Mouse (Mus musculus) naive thymus-derived CD4-positive, alpha-beta T cell, adult 2 months (primary cell): Measurements from ENCODE around the gene Sftpa1.

Experiments
- DNase-seq: peaks from one replicate; pipeline ENCODE4 v3.0.0-alpha.2; 2011; ENCODE audit warnings: low read depth

Gene Sftpa1

DNA sequence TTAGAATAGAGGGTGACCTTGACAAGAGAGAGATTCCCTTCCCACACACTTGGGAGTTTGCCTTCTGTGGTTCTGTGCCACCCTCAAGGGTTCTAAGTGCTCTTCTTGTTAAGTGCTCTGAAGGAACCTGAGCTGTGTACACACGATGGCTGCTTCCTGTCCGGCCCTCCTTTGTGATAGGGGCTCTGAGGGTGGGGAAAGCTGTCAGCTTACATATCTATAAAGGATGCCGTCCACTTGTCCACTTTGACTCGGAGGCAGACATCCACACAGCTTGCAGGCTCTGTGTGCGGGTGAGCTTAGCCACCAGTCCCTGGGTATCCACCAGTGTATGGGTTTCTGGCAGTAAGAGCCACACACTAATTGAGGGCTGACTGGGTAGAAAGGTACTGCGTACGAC lies at the start of gene Sftpa1:
Gene Sftpa1, plus strand, starts transcription at position 243 of the 400 bp plus-strand sequence.
- no peak for DNase-seq

DNA sequence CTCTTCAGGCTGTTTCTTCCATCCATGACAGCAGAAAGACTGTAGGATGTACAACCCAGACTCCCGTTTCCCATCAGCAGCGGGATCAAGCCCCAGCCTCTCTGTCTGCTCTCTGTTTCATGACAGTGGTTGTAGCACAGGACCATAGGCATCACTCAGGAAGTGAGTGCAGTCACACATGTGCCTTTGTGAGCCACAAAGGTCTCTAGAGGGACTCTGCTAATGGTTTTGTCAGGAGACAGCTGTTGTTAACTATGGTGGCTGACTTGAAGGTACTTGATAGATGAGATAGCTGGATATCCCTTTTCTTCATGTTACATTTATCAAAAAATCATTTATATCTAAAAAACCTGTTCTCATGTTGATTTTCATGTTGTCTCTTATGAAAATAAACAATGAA lies 49.2 kb upstream of the Sftpa1 start:
- DNase-seq = no peak

DNA sequence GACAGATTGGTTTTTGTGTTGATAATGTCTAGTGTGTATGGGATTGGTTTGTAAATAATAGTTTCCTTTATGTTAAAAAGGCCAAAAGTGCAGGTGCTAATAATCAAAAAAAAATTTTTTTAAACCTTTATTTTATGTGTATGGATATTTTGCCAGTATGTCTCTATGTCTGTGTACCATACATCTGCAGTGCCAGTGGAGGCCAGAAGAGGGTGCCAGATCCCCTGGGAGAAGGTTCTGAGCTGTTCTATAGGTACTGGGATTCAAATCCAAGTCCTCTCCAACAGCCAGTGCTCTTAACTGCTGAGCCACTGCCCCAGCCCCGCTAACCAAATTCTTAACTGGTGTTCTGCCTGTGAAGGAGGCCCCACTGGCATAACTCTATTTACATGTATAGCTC lies 44.1 kb upstream of the Sftpa1 start:
- peak; percentile 3 for DNase-seq

DNA sequence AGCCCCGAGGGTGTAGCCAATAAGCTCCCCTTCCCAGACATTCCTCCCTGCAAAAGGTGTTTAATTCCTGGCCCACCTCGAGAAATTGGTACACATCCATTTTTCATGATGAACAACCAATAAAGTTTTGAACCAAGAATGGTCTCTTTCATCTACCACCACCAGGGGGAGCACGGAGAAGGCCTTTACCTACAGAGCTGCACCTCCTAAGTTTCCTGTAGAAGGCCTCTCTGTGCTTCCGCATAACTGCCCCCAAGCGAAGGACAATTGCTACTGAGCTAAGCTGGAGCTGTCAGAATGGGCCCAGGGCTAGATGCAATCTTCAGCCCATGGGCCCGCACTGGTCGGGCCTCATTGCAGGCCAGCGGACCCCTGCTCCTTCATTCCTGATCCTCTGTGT lies 40.8 kb upstream of the Sftpa1 start:
- DNase-seq = peak; percentile 3

DNA sequence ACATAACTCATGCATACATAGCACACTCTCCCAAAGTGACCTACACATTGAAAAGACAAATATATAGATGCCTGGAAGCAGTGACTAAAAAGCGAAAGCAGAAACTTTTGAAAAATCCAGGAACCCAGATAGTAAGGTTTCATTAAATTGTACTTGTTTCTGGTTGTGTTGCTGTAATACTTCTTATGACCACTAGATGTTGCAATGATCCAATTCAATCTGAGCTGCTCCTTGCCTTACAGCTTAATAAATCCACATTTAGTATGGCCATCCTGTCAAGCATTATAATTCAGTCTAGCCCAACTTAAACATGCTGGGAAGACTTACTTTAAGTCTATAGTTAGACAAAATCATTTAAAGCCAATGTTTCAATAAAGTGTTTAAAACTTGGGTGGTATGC lies 37.5 kb upstream of the Sftpa1 start:
- peak; percentile 1 for DNase-seq

DNA sequence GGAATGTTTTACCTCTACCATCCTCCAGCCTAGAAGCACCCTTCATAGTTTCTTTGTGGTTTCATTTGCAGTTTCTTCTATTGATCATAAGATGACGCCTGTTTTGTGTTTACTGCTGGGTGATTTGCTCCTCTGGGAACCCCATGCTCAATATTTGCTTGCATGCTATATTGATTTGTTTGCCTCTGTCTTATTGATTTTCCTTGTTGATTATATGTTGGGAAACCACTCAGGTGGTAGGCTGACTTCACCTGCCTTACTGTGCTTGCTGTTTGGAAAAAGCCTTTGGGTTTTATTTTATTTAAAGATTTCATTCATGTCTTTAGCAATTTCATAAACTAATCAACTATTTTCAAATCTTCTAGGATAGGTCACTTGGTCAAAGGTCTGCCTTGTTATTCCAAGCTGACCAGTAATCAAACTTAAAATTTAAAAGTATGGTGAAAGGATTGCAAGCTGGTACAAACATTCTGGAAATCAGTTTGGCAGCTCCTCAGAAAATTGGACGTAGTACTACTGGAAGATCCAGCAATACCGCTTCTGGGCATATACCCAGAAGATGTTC lies 35.2 kb upstream of the Sftpa1 start:
- no peak for DNase-seq

DNA sequence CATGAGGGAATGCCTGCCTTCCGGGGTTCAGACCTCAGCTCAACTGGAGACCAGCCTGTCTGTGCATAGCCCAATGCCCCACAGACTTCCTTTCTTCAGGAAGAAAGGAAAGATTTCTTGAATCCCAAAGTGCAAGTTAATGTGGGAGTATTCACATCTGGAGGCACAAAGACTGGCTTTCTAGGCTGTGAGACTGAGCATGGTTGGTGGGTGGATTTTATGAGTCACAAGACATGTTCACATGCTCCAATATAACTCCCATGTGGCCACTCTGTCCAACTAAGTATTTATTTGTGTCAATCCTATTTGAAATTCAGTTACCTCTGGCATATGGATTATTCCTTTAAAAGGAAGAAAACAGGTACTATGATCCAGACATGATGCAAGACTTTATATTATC lies 32.9 kb upstream of the Sftpa1 start:
- DNase-seq = no peak

DNA sequence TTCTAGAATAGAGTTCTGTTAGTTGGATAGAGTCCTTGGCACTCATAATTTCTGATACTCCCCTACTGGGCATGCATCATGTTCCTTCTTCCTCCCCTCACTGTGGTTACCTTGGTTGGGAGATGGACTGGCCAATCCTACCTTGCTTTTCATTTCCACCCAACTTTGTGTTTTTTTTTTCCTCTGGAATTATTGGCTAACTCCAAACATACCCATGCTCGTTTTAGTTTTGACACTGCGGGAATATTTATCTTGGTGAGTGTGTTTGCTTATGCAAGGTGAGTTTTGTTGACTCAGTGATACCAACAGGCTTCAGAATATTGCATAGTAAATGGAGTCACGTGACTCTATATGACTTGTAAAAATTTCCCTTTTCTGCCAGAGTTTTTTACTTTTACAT lies 30.9 kb upstream of the Sftpa1 start:
- no peak for DNase-seq

DNA sequence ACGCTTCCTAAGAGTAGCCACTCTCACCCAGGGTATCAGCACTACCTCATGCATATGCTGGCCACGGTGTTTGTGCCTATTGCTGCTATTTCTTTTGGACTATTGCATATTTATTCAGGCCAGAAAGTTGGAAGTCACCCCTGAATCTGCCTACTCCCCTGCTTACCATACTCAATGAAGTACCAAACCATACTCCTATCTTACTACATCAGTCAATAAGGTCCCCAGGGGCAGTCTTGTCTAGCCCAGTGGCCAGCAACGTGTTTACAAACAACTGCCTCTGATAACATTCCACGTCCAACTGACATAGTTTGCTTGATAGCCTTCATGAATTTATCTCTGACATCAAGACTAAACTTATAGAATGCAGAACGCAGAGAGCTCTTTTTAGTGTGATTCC lies 30.3 kb upstream of the Sftpa1 start:
- DNase-seq = no peak

DNA sequence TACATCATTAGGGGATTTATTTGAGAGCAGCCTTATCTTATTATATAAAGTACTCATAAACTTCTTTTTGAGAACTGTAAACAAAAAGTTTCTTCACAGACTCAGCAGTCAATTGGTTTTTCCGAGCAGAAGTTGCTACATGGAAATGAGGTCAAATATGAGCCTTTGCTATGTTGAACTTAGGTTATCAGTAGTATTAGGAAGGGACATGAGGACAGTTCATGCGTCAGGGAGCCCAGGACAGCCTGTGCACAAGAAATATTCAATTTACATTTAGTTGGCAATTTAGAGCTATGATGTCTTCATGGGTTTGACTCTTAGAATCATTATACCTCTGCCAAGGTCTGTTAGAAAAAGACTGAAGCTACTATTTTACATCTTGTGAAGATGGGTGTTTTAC lies 29.3 kb upstream of the Sftpa1 start:
- no peak for DNase-seq

DNA sequence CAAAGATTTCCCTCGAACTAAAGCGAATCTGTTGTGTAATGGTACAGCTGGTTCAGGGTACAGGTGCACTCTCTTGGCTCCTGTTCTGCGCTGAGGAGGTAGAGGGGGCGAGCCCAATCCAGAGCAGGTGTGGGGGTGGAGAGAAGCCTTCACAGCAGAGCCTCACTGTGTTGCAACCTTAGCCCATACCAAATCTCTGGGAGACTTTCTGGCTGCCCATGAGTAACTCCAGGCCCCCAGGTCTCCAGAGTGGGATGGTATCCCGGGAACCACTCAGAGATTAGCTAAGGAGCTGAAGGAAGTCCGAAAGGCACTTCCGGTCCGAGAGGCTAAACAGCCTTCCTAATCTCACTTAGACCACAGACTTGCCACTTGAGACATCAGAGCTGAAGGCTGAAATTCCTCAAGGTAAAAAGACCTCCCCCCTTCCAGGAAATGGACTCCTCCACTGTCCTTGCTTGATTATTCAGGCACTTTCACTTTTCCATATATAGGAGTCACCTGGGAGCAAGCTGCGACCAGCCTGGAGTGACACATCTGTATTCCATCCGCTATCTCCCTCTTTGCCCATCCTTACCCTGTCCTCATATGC lies 26.6 kb upstream of the Sftpa1 start, which contains the start of gene Mat1a:
Gene Mat1a, plus strand, starts transcription at position 183 of the 592 bp plus-strand sequence.
- no peak for DNase-seq

DNA sequence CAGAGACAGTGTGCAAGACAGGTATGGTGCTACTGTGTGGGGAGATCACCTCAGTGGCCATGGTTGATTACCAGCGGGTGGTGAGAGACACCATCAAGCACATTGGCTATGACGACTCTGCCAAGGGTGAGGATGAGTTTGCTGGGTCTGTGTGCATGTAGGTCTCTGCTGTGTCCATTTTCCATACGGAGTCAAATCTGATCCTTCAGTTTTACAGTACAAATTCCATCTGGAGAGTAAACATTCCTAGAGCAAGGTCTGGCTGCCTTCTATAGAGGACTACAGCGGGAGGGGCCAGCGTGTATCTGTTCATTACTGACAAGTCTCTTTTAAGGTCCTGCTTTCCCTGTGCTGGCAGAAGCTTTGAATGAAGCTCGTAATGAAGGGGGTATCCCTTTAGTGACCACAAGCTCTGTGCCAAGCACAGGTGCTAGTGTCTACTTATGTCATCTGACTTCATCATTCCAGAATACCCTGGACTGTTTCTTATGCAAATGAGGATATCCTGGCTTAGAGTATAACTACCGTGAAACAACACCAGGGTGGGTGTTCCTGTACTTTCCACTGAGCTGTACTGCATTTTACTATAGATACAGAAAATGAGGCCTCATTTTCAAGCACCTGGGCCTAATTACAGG lies 20.4 kb upstream of the Sftpa1 start:
- DNase-seq = no peak

DNA sequence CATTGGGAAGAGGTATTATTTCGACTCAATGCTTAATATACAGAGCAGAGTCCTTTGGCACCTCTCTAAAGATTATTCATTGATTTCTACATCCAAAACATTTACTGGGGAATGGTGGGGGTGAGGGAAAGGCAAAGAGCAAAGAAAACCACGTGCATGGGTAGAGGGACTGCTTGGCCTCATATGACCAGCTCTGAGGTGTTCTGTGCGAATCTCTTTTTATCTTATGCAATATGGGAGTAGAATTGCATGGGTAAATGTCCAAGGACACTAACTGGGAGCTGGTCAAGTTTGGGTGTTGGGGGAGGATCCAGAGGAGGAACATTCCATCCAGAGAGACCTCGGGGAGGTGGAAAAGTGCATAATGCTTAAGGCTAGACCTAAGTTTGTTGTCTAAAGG lies 18.6 kb upstream of the Sftpa1 start:
- no peak for DNase-seq

DNA sequence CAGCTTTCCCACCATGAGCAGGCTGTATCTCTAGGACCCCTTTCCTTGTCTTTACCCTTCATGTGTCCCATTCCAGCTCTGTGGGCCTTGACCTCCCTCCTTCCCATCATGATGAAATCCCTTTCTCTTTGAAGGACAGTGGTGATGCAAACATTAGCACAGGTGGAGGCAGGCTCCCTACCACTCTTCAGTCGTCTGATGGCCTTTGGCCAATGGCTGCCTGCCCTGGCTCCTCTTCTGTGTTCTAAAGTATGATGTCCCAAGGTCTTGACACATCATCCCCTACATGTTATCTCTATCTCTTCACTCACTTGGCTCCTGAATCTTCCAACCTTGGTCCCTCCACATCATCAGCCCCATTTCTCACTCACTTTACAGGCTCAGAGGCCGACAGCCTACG lies 15.3 kb upstream of the Sftpa1 start:
- DNase-seq = no peak

DNA sequence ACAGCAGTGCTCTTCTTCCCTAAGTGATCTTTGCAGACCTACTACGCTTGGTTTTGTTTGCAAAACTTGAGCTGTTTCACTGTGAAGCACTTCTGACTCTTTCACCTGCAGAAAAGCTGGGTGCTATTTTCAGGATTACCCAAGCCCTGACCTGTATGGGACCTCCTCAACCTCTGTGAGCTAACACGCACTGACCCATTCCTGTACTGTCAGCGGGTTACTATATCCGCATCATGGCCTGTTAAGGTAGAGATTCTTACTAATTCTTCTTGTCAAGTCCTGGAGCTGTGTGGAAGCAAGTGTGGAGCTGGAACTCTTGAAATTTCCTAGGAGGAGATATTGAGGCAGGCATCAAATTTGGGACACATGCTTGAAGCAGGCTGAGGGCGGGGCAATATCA lies 6.9 kb upstream of the Sftpa1 start:
- no peak for DNase-seq

DNA sequence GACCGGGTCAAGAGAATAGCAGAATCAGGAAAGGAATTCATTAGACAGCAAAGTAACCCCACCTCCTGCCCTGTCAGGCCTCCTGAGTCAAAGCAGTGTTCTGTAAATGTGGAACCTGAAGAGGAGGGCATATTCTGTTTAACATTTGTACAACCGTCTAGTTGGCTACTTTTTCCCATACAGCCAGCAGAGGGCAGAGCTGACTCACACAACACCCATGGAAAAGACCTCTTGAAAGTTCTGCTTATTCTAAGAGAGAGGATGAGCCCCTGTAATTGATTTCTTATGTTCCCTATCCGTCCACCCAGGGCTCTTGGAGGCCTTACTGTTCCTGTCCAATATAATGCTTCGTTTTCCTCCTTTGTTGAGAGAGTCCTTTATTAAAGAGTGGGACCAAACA lies 3.6 kb upstream of the Sftpa1 start:
- DNase-seq = no peak

DNA sequence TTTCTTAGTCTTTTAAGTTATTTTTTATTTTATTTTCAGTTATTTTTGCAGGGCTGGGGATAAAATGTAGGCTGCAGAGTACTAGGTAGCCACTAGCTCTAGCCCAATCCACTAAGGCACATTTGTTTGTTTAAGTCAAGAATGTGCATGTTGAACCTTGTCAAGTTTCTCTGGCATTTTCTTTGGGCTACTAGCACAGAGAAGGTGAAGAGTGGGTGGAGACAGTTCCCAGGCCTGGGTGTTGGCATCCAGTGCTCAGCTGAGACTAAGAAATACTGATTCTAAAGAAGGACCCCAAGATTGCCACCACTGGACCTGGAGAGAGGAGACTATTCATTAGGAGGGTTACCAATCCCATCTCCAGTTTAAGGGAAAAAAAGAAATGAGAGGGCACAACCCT lies 5.4 kb downstream of the Sftpa1 start:
- DNase-seq = no peak

DNA sequence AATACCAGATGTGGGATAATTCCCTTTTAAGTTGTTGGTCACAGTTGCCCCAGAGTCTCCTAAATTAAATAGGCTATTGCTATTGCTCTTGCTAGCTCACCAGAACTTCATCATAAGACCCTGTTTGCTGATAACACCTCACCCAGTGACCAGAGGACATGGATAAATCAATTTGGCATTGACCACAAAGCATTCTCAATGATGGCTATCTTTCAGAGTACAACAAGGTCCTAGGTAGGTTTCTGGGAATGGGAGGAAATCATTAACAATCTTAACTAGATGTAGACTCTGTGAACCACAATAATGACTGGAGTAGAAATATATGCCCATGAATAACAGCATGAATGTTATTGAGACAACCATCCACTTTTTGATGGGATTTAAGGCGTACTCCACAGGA lies 9.1 kb downstream of the Sftpa1 start:
- DNase-seq = no peak

DNA sequence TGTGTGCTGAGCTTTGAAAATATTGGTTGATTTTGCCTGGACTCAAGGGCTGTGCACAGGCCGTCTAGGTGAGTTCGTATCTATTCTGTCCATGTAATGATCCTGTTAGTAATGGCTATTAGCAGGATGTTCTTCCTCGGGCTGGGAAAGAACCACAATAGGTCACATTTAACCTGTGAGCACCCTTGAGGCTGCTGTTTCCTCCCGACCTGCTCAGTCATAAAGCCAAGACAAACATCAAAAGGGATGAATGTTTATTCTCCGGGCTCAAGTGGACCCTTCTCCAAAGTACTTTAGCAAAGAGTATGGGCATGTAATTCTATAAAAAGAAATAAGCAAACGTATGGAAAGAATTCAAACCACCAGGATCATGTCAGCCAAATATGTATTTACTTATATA lies 14.5 kb downstream of the Sftpa1 start:
- DNase-seq = no peak

DNA sequence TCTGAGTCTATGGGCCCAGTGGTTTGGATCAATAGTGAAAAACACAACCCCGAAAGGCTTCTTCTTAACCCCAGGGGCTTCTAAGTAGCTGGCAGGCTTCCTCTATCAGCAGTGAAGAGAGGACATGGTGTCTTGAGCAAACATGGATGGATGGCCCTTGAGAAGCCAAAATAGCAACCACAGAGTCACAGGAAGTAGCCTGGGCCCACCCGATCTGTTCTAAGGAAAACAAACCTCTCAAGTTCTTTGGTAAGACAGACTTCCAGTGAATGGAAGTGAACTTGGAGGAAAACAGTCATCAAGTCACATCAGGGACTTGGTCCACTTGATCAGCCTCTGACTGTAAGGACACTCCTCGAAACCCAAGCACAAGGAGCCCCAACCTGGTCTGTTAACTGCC lies 15.3 kb downstream of the Sftpa1 start:
- no peak for DNase-seq

DNA sequence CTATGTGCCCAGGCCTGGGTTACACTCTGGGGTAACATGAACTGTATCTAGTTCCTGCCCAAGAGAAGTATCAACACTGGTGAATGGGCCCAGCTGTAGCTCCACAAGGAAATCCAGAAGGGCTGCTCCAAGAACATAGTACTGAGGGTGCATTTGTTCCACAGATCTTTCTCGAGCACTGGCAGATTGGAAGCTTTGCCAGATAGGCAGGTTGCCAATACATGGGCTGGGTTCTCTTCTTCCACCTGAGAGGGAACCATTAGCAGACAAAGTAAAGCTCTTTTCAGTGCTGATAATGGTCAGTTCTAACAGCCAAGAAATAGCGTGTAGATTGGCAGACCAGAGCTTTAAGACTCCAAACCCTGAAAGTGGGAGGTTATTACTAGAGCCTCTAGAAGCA lies 15.8 kb downstream of the Sftpa1 start:
- no peak for DNase-seq

DNA sequence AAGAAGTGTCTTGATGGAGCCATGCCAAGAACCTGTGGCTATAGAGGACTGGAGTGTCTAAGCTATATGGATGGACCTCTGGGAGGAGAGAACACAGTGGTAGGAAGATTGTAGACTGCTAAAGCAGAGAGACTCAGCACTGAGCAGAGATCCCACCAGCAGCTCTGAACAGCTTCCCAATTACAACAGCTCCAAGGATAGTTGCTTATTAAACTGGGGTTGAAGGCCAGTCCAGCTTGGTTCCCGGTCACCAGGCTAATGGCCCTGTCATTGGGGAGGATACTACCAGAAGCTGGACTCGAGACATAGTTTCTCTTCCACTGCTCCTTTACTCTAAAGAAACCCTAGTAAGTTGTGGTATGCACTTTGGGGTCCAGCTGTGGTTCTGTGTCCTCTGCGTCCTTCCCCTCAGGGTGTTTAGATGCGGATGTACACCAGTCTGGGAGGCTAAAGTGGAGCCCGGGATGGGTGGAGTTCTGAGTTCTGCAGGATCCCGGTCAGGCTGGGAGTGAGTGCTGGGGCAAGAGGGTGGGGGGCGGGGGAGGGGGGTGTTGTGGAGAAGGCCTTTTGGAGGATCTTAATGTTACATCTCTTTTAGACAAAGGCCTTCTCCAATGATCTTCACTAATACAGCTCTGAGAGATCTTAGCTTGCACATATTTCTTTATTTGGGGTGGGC lies 19.8 kb downstream of the Sftpa1 start, which contains the start of gene Mbl1:
Gene Mbl1, plus strand, starts transcription at position 239 of the 679 bp plus-strand sequence.
- no peak for DNase-seq

DNA sequence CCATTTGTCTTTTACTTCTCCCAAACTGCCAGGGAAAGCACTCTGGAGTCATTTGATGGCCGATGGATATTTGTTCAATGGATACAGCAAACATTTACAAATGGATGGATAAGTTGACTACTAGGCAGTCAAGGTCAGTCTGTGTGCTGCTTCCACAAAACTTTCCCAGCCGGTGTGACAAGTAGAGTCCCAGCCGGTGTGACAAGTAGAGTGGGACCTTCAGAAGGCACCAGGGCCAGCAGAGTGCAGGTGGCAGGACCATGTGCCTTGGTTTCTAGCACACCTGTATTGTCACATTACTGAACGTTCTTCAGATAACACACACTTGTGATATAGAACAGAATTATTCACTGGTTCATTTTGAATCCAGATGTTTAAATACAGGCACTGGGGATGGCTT lies 28.5 kb downstream of the Sftpa1 start:
- no peak for DNase-seq
